9 mouse cellular contexts compared by ENCODE assay signal in genomic region chr4:129271991-129272755, GRCm38 (mm10). TPM values are rescaled to one million over a fixed set of nuclear protein-coding genes. Genes with fewer than 3 reads are reported as not detected.
DNase-seq lines count a peak whose midpoint lies in the region; ATAC-seq lines count a peak whose summit lies in the region.
"Had no signal": no experiment of that assay in that cellular context is flagged by ENCODE, and none has a peak within 500 bp of the region (broad histone marks: within the 10 kb centered on the region; RNA-seq: fewer than 3 reads in every experiment).

No protein-coding gene starts in this region.

- H3K27me3 ChIP-seq in intestine, embryonic 15.5 days (replicated peaks): no peaks in the 10 kb centered on the region
- H3K27me3 ChIP-seq in midbrain, embryonic 16.5 days (ENCODE audit: control insufficient read depth, insufficient read depth, low read depth, low read length): no peaks in the 10 kb centered on the region

- peak overlapping the region; percentile 79 for H3K27ac ChIP-seq in intestine, embryonic 15.5 days
- no peak overlapping the region for H3K27ac ChIP-seq in midbrain, embryonic 16.5 days (ENCODE audit: low read length)

- H3K4me1 ChIP-seq in intestine, embryonic 15.5 days (replicated peaks): peaks cover 13% of the 10 kb centered on the region; the same call in 1 of the 2 replicates
- H3K4me1 ChIP-seq in midbrain, embryonic 16.5 days (ENCODE audit: control insufficient read depth, insufficient read depth, low read length): no peaks in the 10 kb centered on the region

- H3K36me3 ChIP-seq in intestine, embryonic 15.5 days: no peaks in the 10 kb centered on the region
- H3K36me3 ChIP-seq in midbrain, embryonic 16.5 days (ENCODE audit: control insufficient read depth, insufficient read depth, low read length): no peaks in the 10 kb centered on the region

- peak overlapping the region; percentile 24 for H3K4me3 ChIP-seq in intestine, embryonic 15.5 days (replicated peaks)
- H3K4me3 ChIP-seq in midbrain, embryonic 16.5 days (ENCODE audit: low read depth, low read length): no peak overlapping the region

- DNase-seq in 416B (ENCODE audit: low read depth): peak; percentile 70
- DNase-seq in CD4-positive, CD25-positive, alpha-beta regulatory T cell, adult 2 months (ENCODE audit: low read depth, low spot score): peak; percentile 76
- DNase-seq in lung, adult 18-20 months: peak; percentile 89 to 93
- DNase-seq in layer of hippocampus, adult 11-12 months (ENCODE audit: low spot score): no peak
- DNase-seq in left cerebral cortex, postnatal 4 days: no peak
- DNase-seq in right cerebral cortex, postnatal 14 days: no peak

- no peaks in the 10 kb centered on the region for H3K9me3 ChIP-seq in intestine, embryonic 15.5 days
- no peaks in the 10 kb centered on the region for H3K9me3 ChIP-seq in midbrain, embryonic 16.5 days (replicated peaks; ENCODE audit: control insufficient read depth, low read length, poor library complexity, severe bottlenecking)

- H3K9ac ChIP-seq in intestine, embryonic 15.5 days: peak overlapping the region; percentile 28; the same call in 1 of the 2 replicates
- H3K9ac ChIP-seq in midbrain, embryonic 16.5 days (ENCODE audit: low read depth, low read length): no peak overlapping the region

- WGBS in intestine, embryonic 15.5 days: 15% methylated on average over 15 of the region's 15 CpGs
- 30% methylated on average over 15 of the region's 15 CpGs for WGBS in midbrain, embryonic 16.5 days

- peak overlapping the region; percentile 48 for H3K4me2 ChIP-seq in intestine, embryonic 15.5 days (replicated peaks)
- H3K4me2 ChIP-seq in midbrain, embryonic 16.5 days (ENCODE audit: low read length): no peak overlapping the region

- peak; percentile 97 for ATAC-seq in intestine, embryonic 15.5 days
- ATAC-seq in midbrain, embryonic 16.5 days: no peak

- intact Hi-C loops in left cerebral cortex, postnatal 4 days (cut with DNase I): loop anchor here (5.0 kb wide), 1 partner anchor 60 kb away; no protein-coding TSS in a partner anchor

RNA-seq across cellular contexts. Expression of gene C77080, which starts 11.0 kb away (rescaled TPM):
- 9.7 and 10.3 TPM in 2 replicates for polyA plus RNA-seq in intestine, embryonic 15.5 days (2015; fragmentation: Nextera tagmentation; extraction: Ambion mirVana)
- polyA plus RNA-seq in midbrain, embryonic 16.5 days (2015; fragmentation: Nextera tagmentation; extraction: Ambion mirVana): 6.7 and 8.2 TPM in 2 replicates
- 10 to 100 TPM in 1 of 2 experiments, 1 to 10 TPM in 1; 9.7 to 11.7 TPM for total RNA-seq in left cerebral cortex, postnatal 4 days (2021)
- total RNA-seq: neutrophil, adult 5-6 weeks had no signal

RNA-seq across cellular contexts. Expression of gene Sync, which starts 15.2 kb away (rescaled TPM):
- polyA plus RNA-seq in intestine, embryonic 15.5 days (2015; fragmentation: Nextera tagmentation; extraction: Ambion mirVana): 1.2 TPM in 2 replicates
- polyA plus RNA-seq in midbrain, embryonic 16.5 days (2015; fragmentation: Nextera tagmentation; extraction: Ambion mirVana): 0.63 and 0.85 TPM in 2 replicates
- 1 to 10 TPM in 1 of 2 experiments, under 1 TPM in 1; 0.58 to 1.6 TPM for total RNA-seq in left cerebral cortex, postnatal 4 days (2021)

Comparison
In these comparisons a context has a peak if more than half of its experiments do, and no peak if none do; other contexts are left out.
1. DNase-seq: peak in 416B (single experiment), CD4-positive, CD25-positive, alpha-beta regulatory T cell, adult 2 months (single experiment) and lung, adult 18-20 months (2 of 2); none in layer of hippocampus, adult 11-12 months (single experiment), left cerebral cortex, postnatal 4 days (single experiment) and right cerebral cortex, postnatal 14 days (single experiment).